Mouse (Mus musculus) heart, postnatal 0 days (tissue): ENCODE measurements at regions not wholly inside any gene's neighbourhood (a gene's known extent, or its start where the extent isn't known, plus 50 kb on each side); places are given as distances from the start of the nearest gene placed in this dataset.

ENCODE experiments used
- ATAC-seq: fragments of 200-750 bp; cut with Nextera tagmentation; 2 replicates; pipeline ENCODE4 v1.8.0; 2017; ENCODE audit warnings: low read depth, moderate number of reproducible peaks, moderate library complexity; ENCODE audit not compliant: insufficient read depth
- DNase-seq: peaks from one replicate; pipeline ENCODE4 v3.0.0-alpha.2; 2016; ENCODE audit warnings: low spot score
- H3K27ac ChIP-seq: fragments of 300-500 bp; sonication (generic); 2 replicates; pipeline ENCODE4 v1.5.1; 2014; ENCODE audit warnings: low read depth, mild to moderate bottlenecking
- H3K27me3 ChIP-seq: fragments of 300-500 bp; sonication (generic); 2 replicates; pipeline ENCODE4 v1.6.1; 2014; ENCODE audit warnings: low read length, mixed read lengths; ENCODE audit not compliant: control insufficient read depth, insufficient read depth
- H3K36me3 ChIP-seq: fragments of 300-500 bp; sonication (generic); replicated peaks from 2 replicates; pipeline ENCODE4 v1.6.1; 2014; ENCODE audit warnings: low read length, mixed read lengths; ENCODE audit not compliant: control insufficient read depth, insufficient read depth
- H3K4me1 ChIP-seq: fragments of 300-500 bp; sonication (generic); 2 replicates; pipeline ENCODE4 v1.6.1; 2014; ENCODE audit warnings: antibody characterized with exemption; ENCODE audit not compliant: control insufficient read depth, insufficient read depth
- H3K4me2 ChIP-seq: fragments of 300-500 bp; sonication (generic); 2 replicates; pipeline ENCODE4 v1.6.1; 2014; ENCODE audit warnings: low read depth, mild to moderate bottlenecking, low read length, moderate library complexity
- H3K4me3 ChIP-seq: fragments of 300-500 bp; sonication (generic); 2 replicates; pipeline ENCODE4 v1.5.1; 2014; ENCODE audit warnings: low read depth, low read length
- H3K9ac ChIP-seq: fragments of 300-500 bp; sonication (generic); replicated peaks from 2 replicates; pipeline ENCODE4 v1.6.1; 2014; ENCODE audit warnings: low read depth, low read length, mixed read lengths
- H3K9me3 ChIP-seq: fragments of 300-500 bp; sonication (generic); replicated peaks from 2 replicates; pipeline ENCODE4 v1.6.1; 2016; ENCODE audit warnings: low read length; ENCODE audit not compliant: control insufficient read depth
- CTCF ChIP-seq: IDR thresholded peaks from 2 replicates; pipeline ENCODE4 v1.5.1; 2016; ENCODE audit warnings: antibody characterized with exemption, control low read depth, low read depth
- EP300 ChIP-seq: IDR thresholded peaks from 2 replicates; pipeline ENCODE4 v1.6.1; 2016; ENCODE audit warnings: antibody characterized with exemption, low read depth
- WGBS: fragments of 180-500 bp; shearing (Covaris S2); extraction: QIAGEN DNeasy Blood & Tissue Kit; methylation state at CpG from one replicate; pipeline ENCODE4 v1.1.7; 2014; 5-methylcytosine and 5-hydroxymethylcytosine counted together

DNA sequence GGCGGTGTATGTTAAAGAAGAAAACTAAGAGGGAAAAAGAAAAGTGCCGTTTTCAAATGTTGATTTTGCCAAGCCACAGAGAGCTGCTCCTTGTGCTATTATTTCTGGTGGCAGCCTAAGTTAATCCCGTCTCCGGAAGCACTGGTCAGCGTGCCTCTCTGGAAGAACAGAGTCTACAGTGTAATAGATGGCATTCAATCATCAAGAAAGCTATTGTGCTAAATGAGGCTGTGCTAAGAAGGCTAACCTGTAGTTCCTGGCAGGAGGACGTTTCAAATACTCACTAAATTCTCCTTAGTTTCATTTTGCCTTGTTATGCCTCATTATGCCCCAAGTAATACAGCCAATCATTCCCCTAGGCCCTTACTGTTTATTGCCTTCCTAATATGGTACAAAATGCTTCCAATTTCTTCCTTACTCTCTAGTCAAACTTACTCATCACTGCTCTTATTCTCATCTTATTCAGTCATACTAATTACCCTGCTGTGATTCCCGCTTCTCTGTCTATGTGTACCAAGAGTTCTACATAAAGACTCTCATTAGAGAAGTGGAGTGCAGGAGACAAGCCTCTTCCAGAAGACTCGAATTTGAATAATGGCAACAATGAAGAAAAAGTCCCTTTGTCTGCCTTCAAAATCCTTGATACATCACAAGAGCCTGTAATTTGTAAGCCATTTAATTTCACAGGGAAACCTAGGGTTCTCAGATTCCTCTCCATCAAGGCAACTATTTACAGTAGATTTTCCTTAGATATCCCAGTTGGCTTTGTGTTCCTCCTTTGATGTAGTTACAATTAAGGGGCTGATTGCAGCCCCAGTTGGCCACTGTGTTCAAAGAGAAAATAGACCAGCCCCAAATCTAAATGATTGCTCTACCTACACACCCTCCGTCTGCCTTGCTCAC is 282.0 kb upstream of the Clec14a start:
- WGBS = 49% methylated on average over 9 of the region's 9 CpGs
- TF ChIP-seq CTCF (no peak), EP300 (no peak)
- no peak overlapping the region for H3K27ac ChIP-seq
- no peak for DNase-seq
- H3K4me1 ChIP-seq = no peaks in the 10 kb centered on the region
- no peaks in the 10 kb centered on the region for H3K9me3 ChIP-seq
- no peaks in the 10 kb centered on the region for H3K27me3 ChIP-seq
- no peaks in the 10 kb centered on the region for H3K36me3 ChIP-seq
- no peak overlapping the region for H3K9ac ChIP-seq
- no peak overlapping the region for H3K4me3 ChIP-seq
- ATAC-seq = no peak
- no peak overlapping the region for H3K4me2 ChIP-seq

DNA sequence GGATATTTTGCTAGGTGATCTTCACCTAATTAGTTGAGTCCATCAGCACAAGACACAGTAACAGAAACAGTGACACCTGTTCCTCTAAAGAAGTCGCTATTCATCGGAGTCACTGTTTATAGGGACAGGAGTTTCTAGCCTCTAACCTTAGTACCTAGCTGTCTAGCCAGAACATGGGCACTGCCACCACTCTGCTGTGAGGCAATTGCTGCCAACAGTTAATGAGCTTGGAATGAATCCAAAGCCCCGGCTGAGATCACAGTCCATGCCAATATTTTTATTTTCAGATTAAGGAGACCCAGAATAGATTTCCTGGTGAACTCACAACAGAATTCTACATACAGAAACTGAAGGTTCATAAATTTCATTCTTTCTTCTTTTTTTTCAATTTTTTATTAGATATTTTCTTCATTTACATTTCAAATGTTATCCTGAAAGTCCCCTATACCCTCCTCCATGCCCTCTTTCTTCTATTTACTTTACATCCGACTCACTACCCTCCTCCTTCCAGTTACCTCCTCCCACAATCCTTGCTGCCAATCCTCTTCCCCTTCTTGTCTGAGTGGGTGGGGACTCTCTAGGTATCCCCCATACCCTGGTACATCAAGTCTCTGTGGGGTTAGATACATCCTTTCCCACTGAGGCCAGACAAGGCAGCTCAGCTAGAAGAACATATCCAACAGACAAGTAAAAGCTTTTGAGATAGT is 276.9 kb upstream of the Clec14a start:
- 37% methylated on average over 4 of the region's 4 CpGs for WGBS
- TF ChIP-seq CTCF (no peak), EP300 (no peak)
- 0 out of 2 replicates have a peak, but pooled peaks cover 4% of the 10 kb centered on the region for H3K4me1 ChIP-seq

GRCm38 (mm10) chr12:58544862-58545261 is 275.8 kb upstream of the Clec14a start:
- ATAC-seq (no peak), DNase-seq (no peak)
- H3K9me3 ChIP-seq = no peaks in the 10 kb centered on the region
- no peak for TF ChIP-seq CTCF
- no peak for TF ChIP-seq EP300
- H3K4me2 ChIP-seq = no peak overlapping the region
- no peak overlapping the region for H3K9ac ChIP-seq
- H3K36me3 ChIP-seq = no peaks in the 10 kb centered on the region
- WGBS = 60% methylated on average over 4 of the region's 4 CpGs
- no peaks in the 10 kb centered on the region for H3K27me3 ChIP-seq
- H3K4me1 ChIP-seq = 0 out of 2 replicates have a peak, but pooled peaks cover 4% of the 10 kb centered on the region
- no peak overlapping the region for H3K4me3 ChIP-seq
- H3K27ac ChIP-seq = peak overlapping the region; percentile 15

More for the DNA sequence above, 276.9 kb upstream of the Clec14a start:
- Histone ChIP-seq H3K36me3 (no peaks in the 10 kb centered on the region), H3K27me3 (no peaks in the 10 kb centered on the region), H3K27ac (peak overlapping the region; percentile 43; the same call in 1 of the 2 replicates), H3K9me3 (no peaks in the 10 kb centered on the region), H3K9ac (no peak overlapping the region), H3K4me2 (no peak overlapping the region), H3K4me3 (no peak overlapping the region)
- ATAC-seq (peak; percentile 44; the same call in 1 of the 2 replicates), DNase-seq (peak; percentile 51)

GRCm38 (mm10) chr12:58538305-58538719 is 269.2 kb upstream of the Clec14a start:
- H3K9ac ChIP-seq = no peak overlapping the region
- ATAC-seq = peak; percentile 83
- no peaks in the 10 kb centered on the region for H3K9me3 ChIP-seq
- 2% methylated on average over 5 of the region's 5 CpGs for WGBS
- peak; percentile 83 for DNase-seq
- no peaks in the 10 kb centered on the region for H3K27me3 ChIP-seq
- H3K4me1 ChIP-seq = no peaks in the 10 kb centered on the region
- H3K4me3 ChIP-seq = 0 out of 2 replicates have a peak overlapping the region, but pooled peaks have one; percentile 12
- TF ChIP-seq CTCF (no peak), EP300 (peak; percentile 87)
- H3K27ac ChIP-seq = peak overlapping the region; percentile 39; the same call in 1 of the 2 replicates
- H3K36me3 ChIP-seq = no peaks in the 10 kb centered on the region
- peak overlapping the region; percentile 46 for H3K4me2 ChIP-seq

DNA sequence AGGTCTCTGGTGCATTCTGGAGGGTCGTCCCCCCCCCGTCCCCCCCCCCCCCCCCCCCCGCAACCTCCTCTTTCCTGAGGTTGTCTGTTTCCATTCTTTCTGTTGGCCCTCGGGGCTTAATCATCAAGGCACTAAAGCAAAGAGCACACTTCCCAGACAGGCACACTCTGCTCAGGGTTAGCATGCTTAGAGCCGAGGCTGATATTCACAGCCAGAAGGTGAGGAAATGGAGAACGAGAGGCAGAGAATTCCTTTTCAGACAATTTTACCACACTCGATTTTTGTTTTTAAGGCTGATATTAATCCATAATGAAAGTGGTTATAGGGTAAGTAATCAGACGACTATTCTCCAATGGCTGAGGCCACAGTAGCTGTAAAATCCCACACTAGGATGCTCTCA is 268.7 kb upstream of the Clec14a start:
- no peak overlapping the region for H3K9ac ChIP-seq
- H3K9me3 ChIP-seq = no peaks in the 10 kb centered on the region
- ATAC-seq (no peak), DNase-seq (no peak)
- H3K36me3 ChIP-seq = no peaks in the 10 kb centered on the region
- H3K4me3 ChIP-seq = 0 out of 2 replicates have a peak overlapping the region, but pooled peaks have one; percentile 12
- H3K4me1 ChIP-seq = no peaks in the 10 kb centered on the region
- H3K27ac ChIP-seq = peak overlapping the region; percentile 39; the same call in 1 of the 2 replicates
- no peaks in the 10 kb centered on the region for H3K27me3 ChIP-seq
- H3K4me2 ChIP-seq = peak overlapping the region; percentile 46
- WGBS = 7% methylated on average over 7 of the region's 8 CpGs
- TF ChIP-seq EP300 = no peak
- TF ChIP-seq CTCF = no peak
